Mouse (Mus musculus) left cerebral cortex, adult 2 months (tissue): ENCODE measurements around the gene Colq. TPM values are rescaled to one million over a fixed set of nuclear protein-coding genes. Genes with fewer than 3 reads are reported as not detected.

Experiments used
- DNase-seq, 2 experiments: peaks; one replicate each; pipeline ENCODE4 v3.0.0; 2021 to 2022; ENCODE audit warnings: low spot score in 2 of 2, mixed read lengths in 1 of 2; ENCODE audit errors: extremely low spot score in 1 of 2
- H3K27ac ChIP-seq: fragments of 200-600 bp; 2 replicates; pipeline ENCODE4 v1.8.1; 2022
- H3K4me3 ChIP-seq: fragments of 200-600 bp; 2 replicates; pipeline ENCODE4 v1.8.1; 2022
- CTCF ChIP-seq: fragments of 200-600 bp; IDR thresholded peaks from 2 replicates; pipeline ENCODE4 v1.8.1; 2022; ENCODE audit warnings: antibody characterized with exemption, mild to moderate bottlenecking, moderate library complexity
- intact Hi-C: fragments of 180-260 bp; cut with DNase I; formaldehyde crosslinking; loops from one replicate; pipeline ENCODE4 v1.15.1; 2025
- total RNA-seq, 2 experiments: library from RNA; stranded (reverse); gene quantifications; 2 replicates each; pipeline ENCODE4 v1.2.3; 2021

The Colq gene
- total RNA-seq, 2 experiments from 2014 or later = 1.1 to 1.8 TPM

- H3K27ac ChIP-seq = no peak overlapping the region
- H3K4me3 ChIP-seq = no peak overlapping the region
- TF ChIP-seq CTCF = no peak
- intact Hi-C loops = no loop called here
- DNase-seq = no peak
Measured at GRCm38 (mm10) chr14:31509911-31510310, 81.2 kb downstream of the Colq start.

GRCm38 (mm10) chr14:31506456-31506855 is 84.7 kb downstream of the Colq start:
- no peak overlapping the region for H3K27ac ChIP-seq
- intact Hi-C loops = no loop called here
- TF ChIP-seq CTCF = no peak
- DNase-seq = no peak
- H3K4me3 ChIP-seq = no peak overlapping the region

GRCm38 (mm10) chr14:31503406-31503805 is 87.7 kb downstream of the Colq start:
- H3K27ac ChIP-seq = no peak overlapping the region
- H3K4me3 ChIP-seq = no peak overlapping the region
- no peak for TF ChIP-seq CTCF
- intact Hi-C loops = no loop called here
- no peak for DNase-seq

GRCm38 (mm10) chr14:31499526-31499925 is 91.6 kb downstream of the Colq start:
- H3K4me3 ChIP-seq = no peak overlapping the region
- intact Hi-C loops = loop anchor here (10.0 kb wide), 1 partner anchor 585 kb away; the partner anchor contains the start of genes Dph3 and Oxnad1
- no peak for DNase-seq
- H3K27ac ChIP-seq = no peak overlapping the region
- no peak for TF ChIP-seq CTCF

GRCm38 (mm10) chr14:31496241-31496646 is 94.9 kb downstream of the Colq start:
- no peak for DNase-seq
- intact Hi-C loops = loop anchor here (10.0 kb wide), 1 partner anchor 589 kb away; the partner anchor contains the start of genes Dph3 and Oxnad1
- no peak for TF ChIP-seq CTCF
- Histone ChIP-seq H3K27ac (no peak overlapping the region), H3K4me3 (peak overlapping the region; percentile 97)

GRCm38 (mm10) chr14:31495538-31495937 is 95.6 kb downstream of the Colq start:
- Histone ChIP-seq H3K27ac (peak overlapping the region; percentile 88), H3K4me3 (peak overlapping the region; percentile 97)
- DNase-seq = no peak
- intact Hi-C loops = loop anchor here (10.0 kb wide), 1 partner anchor 589 kb away; the partner anchor contains the start of genes Dph3 and Oxnad1
- TF ChIP-seq CTCF = no peak

- DNase-seq = peak; percentile 89 to 91
- Histone ChIP-seq H3K27ac (peak within 1 kb of the TSS; percentile 88), H3K4me3 (peak within 1 kb of the TSS; percentile 97)
- no peak for TF ChIP-seq CTCF
- intact Hi-C loops = loop anchor here (10.0 kb wide), 1 partner anchor 590 kb away; the partner anchor contains the start of genes Dph3 and Oxnad1
Measured at GRCm38 (mm10) chr14:31494975-31495455, 96.1 kb downstream of the Colq start, which contains the start of gene Mettl6. Gene Mettl6, minus strand, starts transcription at chr14:31495040.

- Histone ChIP-seq H3K4me3 (peak within 1 kb of the TSS; percentile 97), H3K27ac (peak within 1 kb of the TSS; percentile 88)
- TF ChIP-seq CTCF = no peak
- intact Hi-C loops = loop anchor here (10.0 kb wide), 1 partner anchor 590 kb away; the partner anchor contains the start of genes Dph3 and Oxnad1
- DNase-seq = no peak
Measured at GRCm38 (mm10) chr14:31494349-31494974, 96.7 kb downstream of the Colq start, which contains the start of gene Eaf1. Gene Eaf1, plus strand, starts transcription at chr14:31494399.

GRCm38 (mm10) chr14:31493901-31494300 is 97.2 kb downstream of the Colq start:
- DNase-seq = no peak
- Histone ChIP-seq H3K4me3 (peak overlapping the region; percentile 97), H3K27ac (no peak overlapping the region)
- no peak for TF ChIP-seq CTCF
- intact Hi-C loops = loop anchor here (10.0 kb wide), 1 partner anchor 591 kb away; the partner anchor contains the start of genes Dph3 and Oxnad1

GRCm38 (mm10) chr14:31488055-31488454 is 103.1 kb downstream of the Colq start:
- intact Hi-C loops = no loop called here
- no peak for TF ChIP-seq CTCF
- H3K4me3 ChIP-seq = no peak overlapping the region
- no peak for DNase-seq
- H3K27ac ChIP-seq = no peak overlapping the region

- no peak for DNase-seq
- TF ChIP-seq CTCF = peak; percentile 15; the same call in 1 of the 2 replicates
- intact Hi-C loops = no loop called here
- Histone ChIP-seq H3K27ac (no peak overlapping the region), H3K4me3 (no peak overlapping the region)
Measured at GRCm38 (mm10) chr14:31486465-31486864, 104.7 kb downstream of the Colq start.

GRCm38 (mm10) chr14:31482417-31482816 is 108.7 kb downstream of the Colq start:
- no peak overlapping the region for H3K4me3 ChIP-seq
- no peak overlapping the region for H3K27ac ChIP-seq
- no peak for DNase-seq
- no peak for TF ChIP-seq CTCF
- intact Hi-C loops = no loop called here
